Mouse (Mus musculus): ENCODE data around the gene Prr11. TPM values are rescaled to one million over a fixed set of nuclear protein-coding genes. Genes with fewer than 3 reads are reported as not detected.

The Prr11 gene
- polyA plus RNA-seq, 1 experiment from 2014 or later, result 2.9 TPM

DNA sequence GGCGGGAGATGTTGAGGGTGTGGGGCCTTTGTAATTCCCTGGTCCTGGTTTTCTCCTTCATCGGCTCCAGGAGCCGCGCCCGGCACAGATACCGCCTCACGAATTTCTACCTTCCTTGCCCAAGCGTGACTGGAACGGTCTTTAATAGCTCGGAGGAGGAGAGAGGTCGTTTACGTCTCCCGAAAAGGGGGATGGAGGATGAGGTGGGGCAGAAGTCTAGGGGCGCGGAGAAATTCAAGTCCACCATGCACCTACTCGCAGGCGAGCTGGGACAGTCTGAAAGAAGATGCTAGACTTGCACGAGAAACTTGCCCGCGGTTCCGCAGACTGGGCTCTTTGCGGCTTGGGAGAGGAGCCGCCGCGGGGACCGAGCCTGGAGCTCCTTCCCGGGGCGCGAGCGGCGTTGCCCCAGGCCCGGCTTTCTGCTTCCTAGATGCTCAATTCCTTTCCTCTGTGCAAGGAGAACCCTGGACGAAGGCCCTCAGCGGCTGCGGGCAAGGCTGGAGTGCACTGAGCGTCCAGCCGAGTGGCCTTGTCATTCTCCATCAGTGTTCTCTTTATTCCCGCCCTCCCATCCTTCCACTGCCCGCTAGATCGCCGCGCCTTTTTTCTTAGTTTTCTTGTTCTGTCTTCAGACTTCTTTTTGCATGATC lies 1.1 kb upstream of the Prr11 start:
- DNase-seq (ENCODE audit: low spot score), result peak; percentile 40
- peaks cover 31% of the 10 kb centered on the region for H3K36me3 ChIP-seq (replicated peaks; ENCODE audit: control insufficient read depth, insufficient read depth)
- H3K27me3 ChIP-seq (ENCODE audit: control insufficient read depth, insufficient read depth, low read length), result no peaks in the 10 kb centered on the region
- WGBS, result 0% methylated on average over 42 of the region's 42 CpGs
- peak overlapping the region; percentile 89 for H3K27ac ChIP-seq
- H3K4me3 ChIP-seq (replicated peaks; ENCODE audit: low read length), result peak overlapping the region; percentile 72
- no peaks in the 10 kb centered on the region for H3K9me3 ChIP-seq (ENCODE audit: control insufficient read depth, low read length)
- peak overlapping the region; percentile 84 for H3K9ac ChIP-seq
- no peak for ATAC-seq (ENCODE audit: low FRiP score)
- peaks cover 28% of the 10 kb centered on the region for H3K4me1 ChIP-seq (replicated peaks; ENCODE audit: control insufficient read depth, insufficient read depth, low read length)
- H3K4me2 ChIP-seq (replicated peaks), result peak overlapping the region; percentile 59

DNA sequence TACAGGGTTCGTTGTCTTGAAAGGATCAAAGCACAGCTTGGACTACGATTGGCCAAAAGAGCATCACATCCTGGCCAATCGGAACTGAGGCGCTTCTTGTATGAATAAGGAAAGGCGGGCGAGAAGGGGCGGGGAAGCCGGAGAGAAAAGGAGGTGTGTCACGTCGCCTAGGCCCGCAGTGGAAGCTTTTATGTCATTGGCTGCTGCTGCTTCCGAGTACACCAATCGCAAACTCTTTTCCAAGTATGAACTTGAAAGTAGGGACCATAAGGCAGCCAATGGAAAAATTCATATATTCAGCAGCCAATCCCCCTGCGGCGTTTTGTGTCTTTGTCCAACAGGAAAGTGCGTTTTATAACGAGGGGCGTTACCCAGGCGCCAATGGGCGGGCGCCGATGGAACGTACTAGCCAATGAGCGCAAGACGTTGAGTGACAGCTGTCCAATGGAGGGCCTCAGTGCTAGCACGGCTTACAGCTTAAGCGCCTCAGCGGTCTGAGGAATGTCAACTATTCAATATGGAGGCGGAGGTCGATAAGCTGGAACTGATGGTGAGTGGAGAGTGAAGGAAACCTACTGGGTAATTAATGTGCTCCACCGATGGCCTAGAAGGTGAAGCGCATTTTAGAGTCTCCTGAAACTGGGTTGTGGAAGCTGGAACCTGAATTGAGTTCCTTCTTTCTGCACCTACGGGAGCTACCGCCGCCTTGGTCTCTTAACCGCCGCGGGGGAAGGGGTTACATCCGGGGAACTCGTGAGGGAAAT lies 429 bp upstream of the Prr11 start, which contains the start of gene Ska2:
TSS of gene Ska2 (plus strand) at position 480 of the 764 bp plus-strand sequence.
- ATAC-seq (ENCODE audit: low FRiP score), result peak; percentile 99
- Histone ChIP-seq H3K4me1 (replicated peaks; ENCODE audit: control insufficient read depth, insufficient read depth, low read length) (peaks cover 28% of the 10 kb centered on the region), H3K9ac (peak within 1 kb of the TSS; percentile 84), H3K4me2 (replicated peaks) (peak within 1 kb of the TSS; percentile 59), H3K9me3 (ENCODE audit: control insufficient read depth, low read length) (no peaks in the 10 kb centered on the region), H3K27me3 (ENCODE audit: control insufficient read depth, insufficient read depth, low read length) (no peaks in the 10 kb centered on the region), H3K36me3 (replicated peaks; ENCODE audit: control insufficient read depth, insufficient read depth) (peaks cover 32% of the 10 kb centered on the region), H3K27ac (peak within 1 kb of the TSS; percentile 89), H3K4me3 (replicated peaks; ENCODE audit: low read length) (peak within 1 kb of the TSS; percentile 72)
- DNase-seq (ENCODE audit: low spot score), result peak; percentile 99
- WGBS, result under 1% methylated on average over 40 of the region's 40 CpGs

DNA sequence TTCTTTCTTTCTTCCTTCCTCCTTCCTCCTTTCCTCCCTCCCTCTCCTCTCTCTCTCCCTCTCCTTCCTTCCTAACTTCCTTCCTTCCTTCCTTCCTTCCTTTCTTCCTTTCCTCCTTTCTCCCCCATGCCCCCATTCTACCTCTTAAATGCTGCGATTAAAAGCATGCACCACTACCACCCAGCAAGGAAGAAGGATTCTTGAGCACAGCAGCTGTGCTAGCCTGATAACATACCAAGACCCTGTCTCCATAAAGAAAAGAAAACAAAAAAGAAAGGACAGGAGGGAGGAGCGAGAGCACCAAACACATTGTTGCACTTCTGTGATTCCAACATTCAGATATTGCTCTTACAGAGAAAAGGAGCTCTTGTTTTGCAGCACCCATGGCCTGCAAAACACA lies 21.4 kb downstream of the Prr11 start:
- DNase-seq (ENCODE audit: low spot score) (no peak), ATAC-seq (ENCODE audit: low FRiP score) (no peak)
- H3K27ac ChIP-seq, result no peak overlapping the region
- peaks cover 48% of the 10 kb centered on the region for H3K36me3 ChIP-seq (replicated peaks; ENCODE audit: control insufficient read depth, insufficient read depth)
- peak overlapping the region; percentile 69 for H3K4me3 ChIP-seq (replicated peaks; ENCODE audit: low read length)
- 72% methylated on average over 2 of the region's 2 CpGs for WGBS
- peak overlapping the region; percentile 88 for H3K4me2 ChIP-seq (replicated peaks)
- no peaks in the 10 kb centered on the region for H3K27me3 ChIP-seq (ENCODE audit: control insufficient read depth, insufficient read depth, low read length)
- H3K4me1 ChIP-seq (replicated peaks; ENCODE audit: control insufficient read depth, insufficient read depth, low read length), result peaks cover 28% of the 10 kb centered on the region
- peak overlapping the region; percentile 75; the same call in 1 of the 2 replicates for H3K9ac ChIP-seq
- no peaks in the 10 kb centered on the region for H3K9me3 ChIP-seq (ENCODE audit: control insufficient read depth, low read length)

- peaks cover 52% of the 10 kb centered on the region for H3K36me3 ChIP-seq (replicated peaks; ENCODE audit: control insufficient read depth, insufficient read depth)
- H3K4me2 ChIP-seq (replicated peaks), result peak within 1 kb of the TSS; percentile 88
- peak; percentile 82 for DNase-seq (ENCODE audit: low spot score)
- peak within 1 kb of the TSS; percentile 69 for H3K4me3 ChIP-seq (replicated peaks; ENCODE audit: low read length)
- peak within 1 kb of the TSS; percentile 75 for H3K9ac ChIP-seq
- H3K27ac ChIP-seq, result peak within 1 kb of the TSS; percentile 7; the same call in 1 of the 2 replicates
- ATAC-seq (ENCODE audit: low FRiP score), result peak; percentile 71; the same call in 1 of the 2 replicates
- no peaks in the 10 kb centered on the region for H3K27me3 ChIP-seq (ENCODE audit: control insufficient read depth, insufficient read depth, low read length)
- no peaks in the 10 kb centered on the region for H3K9me3 ChIP-seq (ENCODE audit: control insufficient read depth, low read length)
- 3% methylated on average over 43 of the region's 43 CpGs for WGBS
- peaks cover 28% of the 10 kb centered on the region for H3K4me1 ChIP-seq (replicated peaks; ENCODE audit: control insufficient read depth, insufficient read depth, low read length)
These were observed 22.1 kb downstream of the Prr11 start, which contains the start of gene Smg8 for GRCm38 (mm10) chr11:87086290-87086984. Gene Smg8 (minus strand): TSS chr11:87086774.

- peak overlapping the region; percentile 69 for H3K4me3 ChIP-seq (replicated peaks; ENCODE audit: low read length)
- 92% methylated on average over 13 of the region's 13 CpGs for WGBS
- no peaks in the 10 kb centered on the region for H3K9me3 ChIP-seq (ENCODE audit: control insufficient read depth, low read length)
- peak overlapping the region; percentile 75; the same call in 1 of the 2 replicates for H3K9ac ChIP-seq
- no peak overlapping the region for H3K27ac ChIP-seq
- peaks cover 28% of the 10 kb centered on the region for H3K4me1 ChIP-seq (replicated peaks; ENCODE audit: control insufficient read depth, insufficient read depth, low read length)
- peak overlapping the region; percentile 88 for H3K4me2 ChIP-seq (replicated peaks)
- ATAC-seq (ENCODE audit: low FRiP score), result no peak
- H3K36me3 ChIP-seq (replicated peaks; ENCODE audit: control insufficient read depth, insufficient read depth), result peaks cover 53% of the 10 kb centered on the region
- H3K27me3 ChIP-seq (ENCODE audit: control insufficient read depth, insufficient read depth, low read length), result no peaks in the 10 kb centered on the region
- no peak for DNase-seq (ENCODE audit: low spot score)
These were observed 23.0 kb downstream of the Prr11 start for GRCm38 (mm10) chr11:87085461-87085860.

- Histone ChIP-seq H3K27ac (no peak overlapping the region), H3K36me3 (replicated peaks; ENCODE audit: control insufficient read depth, insufficient read depth) (peaks cover 64% of the 10 kb centered on the region), H3K4me3 (replicated peaks; ENCODE audit: low read length) (no peak overlapping the region), H3K4me2 (replicated peaks) (no peak overlapping the region), H3K27me3 (ENCODE audit: control insufficient read depth, insufficient read depth, low read length) (no peaks in the 10 kb centered on the region), H3K4me1 (replicated peaks; ENCODE audit: control insufficient read depth, insufficient read depth, low read length) (peaks cover 28% of the 10 kb centered on the region), H3K9ac (no peak overlapping the region), H3K9me3 (ENCODE audit: control insufficient read depth, low read length) (no peaks in the 10 kb centered on the region)
- DNase-seq (ENCODE audit: low spot score) (no peak), ATAC-seq (ENCODE audit: low FRiP score) (no peak)
- 81% methylated on average over 1 of the region's 1 CpGs for WGBS
These were observed 24.8 kb downstream of the Prr11 start for GRCm38 (mm10) chr11:87083712-87084111.

DNA sequence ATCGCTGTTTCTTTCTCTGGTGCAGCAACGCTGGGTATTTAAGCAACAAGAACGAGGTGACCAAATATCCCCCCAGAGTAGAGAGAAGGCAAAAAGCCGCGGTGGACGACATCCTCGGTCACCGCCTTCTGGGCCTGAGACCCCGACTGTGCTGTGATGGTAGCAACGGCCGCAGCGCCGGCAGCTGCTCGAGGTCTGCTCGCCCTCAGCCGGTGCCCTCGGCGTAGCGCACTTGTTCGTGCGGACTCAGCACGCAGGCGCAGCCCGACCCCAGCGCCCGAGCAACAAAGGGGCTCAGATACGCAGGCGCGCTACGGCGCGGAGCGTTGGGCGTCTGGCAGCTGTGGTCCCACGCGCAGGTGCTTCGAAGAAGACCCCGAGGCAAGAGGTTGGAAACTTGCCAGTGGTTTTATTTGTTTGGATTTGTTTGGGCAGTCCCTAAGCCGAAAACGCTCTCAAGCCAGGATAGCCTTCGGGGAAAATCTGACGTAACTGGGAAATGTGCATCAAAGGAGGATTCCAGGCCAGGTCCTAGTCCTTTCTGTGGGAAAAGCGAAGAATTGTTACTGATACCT lies 34.6 kb downstream of the Prr11 start, which contains the start of gene Gdpd1:
TSS of gene Gdpd1 (minus strand) at position 197 of the 575 bp plus-strand sequence.
- peak within 1 kb of the TSS; percentile 66 for H3K4me3 ChIP-seq (replicated peaks; ENCODE audit: low read length)
- H3K9ac ChIP-seq, result peak within 1 kb of the TSS; percentile 91
- peak within 1 kb of the TSS; percentile 99 for H3K27ac ChIP-seq
- peak; percentile 97 for ATAC-seq (ENCODE audit: low FRiP score)
- no peaks in the 10 kb centered on the region for H3K9me3 ChIP-seq (ENCODE audit: control insufficient read depth, low read length)
- H3K36me3 ChIP-seq (replicated peaks; ENCODE audit: control insufficient read depth, insufficient read depth), result peaks cover 26% of the 10 kb centered on the region
- peaks cover 38% of the 10 kb centered on the region for H3K4me1 ChIP-seq (replicated peaks; ENCODE audit: control insufficient read depth, insufficient read depth, low read length)
- no peaks in the 10 kb centered on the region for H3K27me3 ChIP-seq (ENCODE audit: control insufficient read depth, insufficient read depth, low read length)
- peak; percentile 94 for DNase-seq (ENCODE audit: low spot score)
- peak within 1 kb of the TSS; percentile 65 for H3K4me2 ChIP-seq (replicated peaks)
- under 1% methylated on average over 43 of the region's 43 CpGs for WGBS

DNA sequence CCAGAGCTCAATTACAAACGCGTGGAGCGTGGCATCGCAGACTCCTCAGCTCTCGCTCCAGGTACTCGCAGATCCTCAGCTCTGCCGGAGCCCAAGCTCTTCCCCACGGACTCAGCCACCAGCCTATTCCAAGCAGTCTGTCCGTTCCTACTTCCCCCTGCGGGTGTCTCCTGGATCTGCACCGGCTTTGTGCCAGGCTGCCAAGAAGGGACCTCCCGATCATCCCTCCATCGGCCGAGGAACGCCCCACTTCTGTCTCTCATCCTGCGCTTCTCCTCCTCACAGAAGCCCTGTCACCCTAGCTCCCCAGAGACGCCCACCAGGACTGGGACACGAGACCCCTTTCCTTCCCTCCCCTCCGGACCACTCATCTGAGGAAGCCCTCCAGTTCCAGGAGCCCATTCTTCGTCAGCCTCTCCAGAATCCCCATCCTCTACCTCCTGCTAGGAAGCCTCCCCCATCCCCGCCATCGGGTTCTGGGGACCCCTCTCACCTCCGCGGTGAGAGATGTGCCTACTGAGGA lies 35.1 kb downstream of the Prr11 start:
- WGBS, result under 1% methylated on average over 24 of the region's 24 CpGs
- ATAC-seq (ENCODE audit: low FRiP score) (peak; percentile 81), DNase-seq (ENCODE audit: low spot score) (peak; percentile 73)
- Histone ChIP-seq H3K9ac (peak overlapping the region; percentile 91), H3K27ac (peak overlapping the region; percentile 99), H3K4me3 (replicated peaks; ENCODE audit: low read length) (peak overlapping the region; percentile 66), H3K9me3 (ENCODE audit: control insufficient read depth, low read length) (no peaks in the 10 kb centered on the region), H3K4me1 (replicated peaks; ENCODE audit: control insufficient read depth, insufficient read depth, low read length) (peaks cover 38% of the 10 kb centered on the region), H3K27me3 (ENCODE audit: control insufficient read depth, insufficient read depth, low read length) (no peaks in the 10 kb centered on the region), H3K4me2 (replicated peaks) (peak overlapping the region; percentile 65), H3K36me3 (replicated peaks; ENCODE audit: control insufficient read depth, insufficient read depth) (peaks cover 22% of the 10 kb centered on the region)

Data from hindbrain, embryonic 14.5 days (tissue).